Mouse (Mus musculus): Measurements from ENCODE around the gene Ptprk. TPM values are rescaled to one million over a fixed set of nuclear protein-coding genes. Genes with fewer than 3 reads are reported as not detected.

Gene Ptprk
- polyA plus RNA-seq, 1 experiment from 2014 or later: 45.2 TPM

GRCm38 (mm10) chr10:28225536-28226075 is 151.0 kb downstream of the Ptprk start:
- no peak overlapping the region for H3K4me3 ChIP-seq (replicated peaks; ENCODE audit: low read length)
- ATAC-seq (ENCODE audit: insufficient read depth, low FRiP score): no peak
- H3K4me1 ChIP-seq (ENCODE audit: control insufficient read depth, insufficient read depth, low read length): peaks cover 11% of the 10 kb centered on the region
- no peak overlapping the region for H3K9ac ChIP-seq (ENCODE audit: low read length)
- H3K9me3 ChIP-seq (replicated peaks; ENCODE audit: control insufficient read depth, low read length): no peaks in the 10 kb centered on the region
- H3K27ac ChIP-seq (ENCODE audit: low read length): no peak overlapping the region; the same call in 1 of the 2 replicates
- H3K36me3 ChIP-seq (ENCODE audit: control insufficient read depth, insufficient read depth, low read length): no peaks in the 10 kb centered on the region
- no peak overlapping the region for H3K4me2 ChIP-seq (ENCODE audit: low read depth, low read length)
- no peaks in the 10 kb centered on the region for H3K27me3 ChIP-seq (ENCODE audit: control insufficient read depth, insufficient read depth, low read length)
- 22% methylated on average over 5 of the region's 5 CpGs for WGBS

GRCm38 (mm10) chr10:28227732-28228131 is 153.1 kb downstream of the Ptprk start:
- H3K9me3 ChIP-seq (replicated peaks; ENCODE audit: control insufficient read depth, low read length): no peaks in the 10 kb centered on the region
- H3K27me3 ChIP-seq (ENCODE audit: control insufficient read depth, insufficient read depth, low read length): no peaks in the 10 kb centered on the region
- ATAC-seq (ENCODE audit: insufficient read depth, low FRiP score): peak; percentile 85; the same call in 1 of the 2 replicates
- WGBS: 53% methylated on average over 4 of the region's 4 CpGs
- H3K9ac ChIP-seq (ENCODE audit: low read length): no peak overlapping the region
- H3K4me1 ChIP-seq (ENCODE audit: control insufficient read depth, insufficient read depth, low read length): peaks cover 11% of the 10 kb centered on the region
- no peak overlapping the region for H3K4me2 ChIP-seq (ENCODE audit: low read depth, low read length)
- no peak overlapping the region for H3K4me3 ChIP-seq (replicated peaks; ENCODE audit: low read length)
- no peaks in the 10 kb centered on the region for H3K36me3 ChIP-seq (ENCODE audit: control insufficient read depth, insufficient read depth, low read length)
- H3K27ac ChIP-seq (ENCODE audit: low read length): peak overlapping the region; percentile 64

DNA sequence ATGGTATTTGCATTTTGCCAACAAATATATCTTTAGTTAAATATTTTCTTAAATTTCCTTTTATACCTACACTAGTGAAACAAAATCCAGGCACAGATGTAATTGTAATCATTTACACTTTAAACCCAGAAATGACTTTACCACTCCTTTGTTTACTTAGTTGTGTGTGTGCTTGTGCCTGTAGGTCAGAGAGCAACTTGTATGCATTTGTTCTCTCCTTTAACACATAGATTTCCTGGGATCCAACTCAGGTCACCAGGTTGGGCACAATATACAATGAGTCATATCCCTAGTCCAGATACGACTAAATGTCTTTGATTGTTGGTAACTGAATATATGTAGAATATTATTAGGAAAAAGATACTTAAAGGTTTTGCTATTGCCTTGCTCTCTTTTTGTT is 153.6 kb downstream of the Ptprk start:
- H3K4me1 ChIP-seq (ENCODE audit: control insufficient read depth, insufficient read depth, low read length): peaks cover 11% of the 10 kb centered on the region
- H3K9me3 ChIP-seq (replicated peaks; ENCODE audit: control insufficient read depth, low read length): no peaks in the 10 kb centered on the region
- H3K9ac ChIP-seq (ENCODE audit: low read length): no peak overlapping the region
- H3K27ac ChIP-seq (ENCODE audit: low read length): peak overlapping the region; percentile 66; the same call in 1 of the 2 replicates
- H3K4me3 ChIP-seq (replicated peaks; ENCODE audit: low read length): no peak overlapping the region
- no peak overlapping the region for H3K4me2 ChIP-seq (ENCODE audit: low read depth, low read length)
- no peaks in the 10 kb centered on the region for H3K27me3 ChIP-seq (ENCODE audit: control insufficient read depth, insufficient read depth, low read length)
- no peaks in the 10 kb centered on the region for H3K36me3 ChIP-seq (ENCODE audit: control insufficient read depth, insufficient read depth, low read length)
- peak; percentile 84 for ATAC-seq (ENCODE audit: insufficient read depth, low FRiP score)
- WGBS: 49% methylated on average over 1 of the region's 1 CpGs

DNA sequence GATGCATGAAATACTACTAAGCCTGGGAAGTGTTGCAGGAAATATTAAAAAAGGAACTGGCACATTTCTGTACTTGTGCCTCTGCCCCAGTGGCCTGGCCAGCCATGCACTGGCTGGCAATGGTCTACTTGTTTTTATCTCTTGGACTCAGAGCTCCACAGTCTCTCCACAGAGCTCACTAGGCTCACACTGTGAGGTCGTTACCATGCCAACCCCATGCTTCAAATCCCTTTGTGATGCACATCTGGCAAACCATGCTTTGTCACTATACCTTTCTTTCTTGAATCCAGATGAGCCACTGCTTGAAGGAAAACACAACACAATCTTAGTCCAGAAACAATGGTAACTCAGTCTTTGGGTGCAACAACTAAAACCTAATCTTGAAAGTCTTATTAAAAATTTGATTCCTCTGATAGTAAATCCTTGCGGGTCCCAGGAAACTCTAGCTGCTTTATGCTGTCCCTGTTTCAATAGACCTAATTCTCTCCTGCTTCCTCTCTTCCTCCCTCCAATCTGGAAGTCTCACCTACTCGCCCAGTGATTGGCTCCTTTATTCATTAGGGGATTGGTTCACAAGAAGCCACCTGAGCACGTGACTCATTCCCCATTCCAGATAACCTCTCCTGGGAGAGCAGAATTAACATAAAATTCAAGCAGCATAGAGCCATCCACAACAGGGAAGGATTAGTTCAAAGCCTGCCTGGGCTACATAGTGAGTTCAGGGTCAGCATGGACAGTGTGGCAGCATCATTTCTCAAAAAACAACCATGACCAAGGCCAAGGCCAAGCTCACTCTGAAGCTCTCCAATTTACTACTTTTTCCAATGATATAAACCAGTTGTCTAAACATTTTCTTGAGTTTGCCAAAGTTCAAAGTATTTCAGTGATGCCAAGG is 157.9 kb downstream of the Ptprk start:
- no peak overlapping the region for H3K27ac ChIP-seq (ENCODE audit: low read length)
- H3K4me1 ChIP-seq (ENCODE audit: control insufficient read depth, insufficient read depth, low read length): no peaks in the 10 kb centered on the region
- no peak overlapping the region for H3K4me2 ChIP-seq (ENCODE audit: low read depth, low read length)
- no peak overlapping the region for H3K4me3 ChIP-seq (replicated peaks; ENCODE audit: low read length)
- no peaks in the 10 kb centered on the region for H3K9me3 ChIP-seq (replicated peaks; ENCODE audit: control insufficient read depth, low read length)
- ATAC-seq (ENCODE audit: insufficient read depth, low FRiP score): no peak
- WGBS: 69% methylated on average over 4 of the region's 4 CpGs
- no peaks in the 10 kb centered on the region for H3K27me3 ChIP-seq (ENCODE audit: control insufficient read depth, insufficient read depth, low read length)
- H3K9ac ChIP-seq (ENCODE audit: low read length): no peak overlapping the region
- H3K36me3 ChIP-seq (ENCODE audit: control insufficient read depth, insufficient read depth, low read length): no peaks in the 10 kb centered on the region

DNA sequence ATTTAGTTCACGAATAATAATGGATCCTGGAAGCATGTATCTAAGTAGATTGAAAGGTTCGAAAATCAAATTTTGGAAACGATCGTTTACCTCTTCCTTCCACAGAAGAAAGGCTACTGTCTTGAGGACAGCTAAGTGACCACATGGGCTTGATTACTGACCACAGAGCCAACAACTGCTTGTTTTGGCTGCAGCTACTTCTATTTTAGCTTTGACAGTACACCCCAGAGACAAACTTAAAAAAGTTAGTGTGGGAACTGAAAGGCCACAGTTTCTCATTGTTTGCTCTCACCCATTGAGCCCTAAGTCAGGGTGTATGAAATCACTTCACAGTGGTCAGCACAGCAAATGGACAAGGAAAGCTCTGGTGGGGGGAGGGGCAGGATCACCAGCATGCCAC is 174.4 kb downstream of the Ptprk start:
- Histone ChIP-seq H3K9ac (ENCODE audit: low read length) (no peak overlapping the region), H3K9me3 (replicated peaks; ENCODE audit: control insufficient read depth, low read length) (no peaks in the 10 kb centered on the region), H3K4me2 (ENCODE audit: low read depth, low read length) (no peak overlapping the region), H3K36me3 (ENCODE audit: control insufficient read depth, insufficient read depth, low read length) (no peaks in the 10 kb centered on the region), H3K27me3 (ENCODE audit: control insufficient read depth, insufficient read depth, low read length) (no peaks in the 10 kb centered on the region), H3K4me1 (ENCODE audit: control insufficient read depth, insufficient read depth, low read length) (no peaks in the 10 kb centered on the region), H3K4me3 (replicated peaks; ENCODE audit: low read length) (no peak overlapping the region), H3K27ac (ENCODE audit: low read length) (no peak overlapping the region)
- no peak for ATAC-seq (ENCODE audit: insufficient read depth, low FRiP score)
- WGBS: 87% methylated on average over 4 of the region's 4 CpGs

DNA sequence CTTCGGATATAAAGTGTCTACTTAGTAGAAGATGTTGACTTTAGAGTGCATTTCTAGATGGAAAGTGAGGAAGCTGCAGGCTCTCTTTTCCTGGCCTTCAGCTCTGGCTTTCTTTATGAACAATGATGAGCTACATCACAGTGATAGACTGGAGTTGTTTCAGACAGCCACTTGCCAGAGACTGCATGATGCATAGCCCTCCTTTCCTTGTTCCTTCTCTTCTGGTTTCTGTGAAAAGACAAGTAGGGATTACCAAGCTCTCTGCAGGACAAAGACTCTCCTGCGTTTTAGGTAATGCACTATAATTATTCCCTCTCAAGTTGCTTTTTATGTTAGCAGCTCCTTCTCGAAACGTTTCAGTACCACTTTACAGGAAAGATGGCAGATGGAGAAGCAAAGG is 176.8 kb downstream of the Ptprk start:
- Histone ChIP-seq H3K4me2 (ENCODE audit: low read depth, low read length) (no peak overlapping the region), H3K4me1 (ENCODE audit: control insufficient read depth, insufficient read depth, low read length) (no peaks in the 10 kb centered on the region), H3K9ac (ENCODE audit: low read length) (no peak overlapping the region), H3K27ac (ENCODE audit: low read length) (no peak overlapping the region), H3K4me3 (replicated peaks; ENCODE audit: low read length) (no peak overlapping the region), H3K9me3 (replicated peaks; ENCODE audit: control insufficient read depth, low read length) (no peaks in the 10 kb centered on the region), H3K27me3 (ENCODE audit: control insufficient read depth, insufficient read depth, low read length) (no peaks in the 10 kb centered on the region), H3K36me3 (ENCODE audit: control insufficient read depth, insufficient read depth, low read length) (no peaks in the 10 kb centered on the region)
- 67% methylated on average over 4 of the region's 4 CpGs for WGBS
- no peak for ATAC-seq (ENCODE audit: insufficient read depth, low FRiP score)

GRCm38 (mm10) chr10:28260651-28261050 is 186.0 kb downstream of the Ptprk start:
- H3K9me3 ChIP-seq (replicated peaks; ENCODE audit: control insufficient read depth, low read length): no peaks in the 10 kb centered on the region
- no peak overlapping the region for H3K4me3 ChIP-seq (replicated peaks; ENCODE audit: low read length)
- no peak overlapping the region for H3K27ac ChIP-seq (ENCODE audit: low read length)
- no peaks in the 10 kb centered on the region for H3K27me3 ChIP-seq (ENCODE audit: control insufficient read depth, insufficient read depth, low read length)
- H3K9ac ChIP-seq (ENCODE audit: low read length): no peak overlapping the region
- 59% methylated on average over 2 of the region's 2 CpGs for WGBS
- H3K36me3 ChIP-seq (ENCODE audit: control insufficient read depth, insufficient read depth, low read length): peaks cover 2% of the 10 kb centered on the region; the same call in 1 of the 2 replicates
- H3K4me2 ChIP-seq (ENCODE audit: low read depth, low read length): no peak overlapping the region
- no peaks in the 10 kb centered on the region for H3K4me1 ChIP-seq (ENCODE audit: control insufficient read depth, insufficient read depth, low read length)
- no peak for ATAC-seq (ENCODE audit: insufficient read depth, low FRiP score)

- H3K9ac ChIP-seq (ENCODE audit: low read length): no peak overlapping the region
These were observed 187.5 kb downstream of the Ptprk start for GRCm38 (mm10) chr10:28262159-28262558.

GRCm38 (mm10) chr10:28263546-28263945 is 188.9 kb downstream of the Ptprk start:
- no peak for ATAC-seq (ENCODE audit: insufficient read depth, low FRiP score)
- Histone ChIP-seq H3K36me3 (ENCODE audit: control insufficient read depth, insufficient read depth, low read length) (peaks cover 9% of the 10 kb centered on the region), H3K4me1 (ENCODE audit: control insufficient read depth, insufficient read depth, low read length) (no peaks in the 10 kb centered on the region), H3K9me3 (replicated peaks; ENCODE audit: control insufficient read depth, low read length) (no peaks in the 10 kb centered on the region), H3K4me2 (ENCODE audit: low read depth, low read length) (no peak overlapping the region), H3K4me3 (replicated peaks; ENCODE audit: low read length) (no peak overlapping the region), H3K27me3 (ENCODE audit: control insufficient read depth, insufficient read depth, low read length) (no peaks in the 10 kb centered on the region), H3K9ac (ENCODE audit: low read length) (no peak overlapping the region), H3K27ac (ENCODE audit: low read length) (no peak overlapping the region)
- 91% methylated on average over 2 of the region's 2 CpGs for WGBS

More at GRCm38 (mm10) chr10:28262159-28262558, 187.5 kb downstream of the Ptprk start:
- WGBS: 73% methylated on average over 3 of the region's 3 CpGs
- no peak overlapping the region for H3K4me3 ChIP-seq (replicated peaks; ENCODE audit: low read length)
- peaks cover 9% of the 10 kb centered on the region for H3K36me3 ChIP-seq (ENCODE audit: control insufficient read depth, insufficient read depth, low read length)
- H3K4me2 ChIP-seq (ENCODE audit: low read depth, low read length): no peak overlapping the region
- no peaks in the 10 kb centered on the region for H3K4me1 ChIP-seq (ENCODE audit: control insufficient read depth, insufficient read depth, low read length)
- H3K9me3 ChIP-seq (replicated peaks; ENCODE audit: control insufficient read depth, low read length): no peaks in the 10 kb centered on the region
- no peaks in the 10 kb centered on the region for H3K27me3 ChIP-seq (ENCODE audit: control insufficient read depth, insufficient read depth, low read length)
- no peak for ATAC-seq (ENCODE audit: insufficient read depth, low FRiP score)
- no peak overlapping the region for H3K27ac ChIP-seq (ENCODE audit: low read length)
